Mouse (Mus musculus): Measurements from ENCODE around the gene Ubqln1.

- TF ChIP-seq CTCF (IDR thresholded peaks at IDR 0.05; ENCODE audit: extremely low read depth, insufficient read depth, low read length) (no peak), POLR2A (IDR thresholded peaks at IDR 0.05; ENCODE audit: extremely low read depth, insufficient read depth, low read length) (no peak)
Measured at GRCm38 (mm10) chr13:58204202-58204601, 11.3 kb downstream of the Ubqln1 start.
